Mouse (Mus musculus) layer of hippocampus, adult 18-20 months (tissue): ENCODE results near the gene Sphk1. TPM values are rescaled to one million over a fixed set of nuclear protein-coding genes. Genes with fewer than 3 reads are reported as not detected.

Experiments used
- DNase-seq, 2 experiments: peaks; one replicate each; pipeline ENCODE4 v3.0.0; 2022; ENCODE audit warnings: low spot score in 2 of 2
- total RNA-seq, 2 experiments: library from RNA; stranded (reverse); gene quantifications; 2 replicates each; pipeline ENCODE4 v1.2.3; 2021

Gene Sphk1
- total RNA-seq, 2 experiments from 2014 or later, result 0.84 to 2.3 TPM

DNA sequence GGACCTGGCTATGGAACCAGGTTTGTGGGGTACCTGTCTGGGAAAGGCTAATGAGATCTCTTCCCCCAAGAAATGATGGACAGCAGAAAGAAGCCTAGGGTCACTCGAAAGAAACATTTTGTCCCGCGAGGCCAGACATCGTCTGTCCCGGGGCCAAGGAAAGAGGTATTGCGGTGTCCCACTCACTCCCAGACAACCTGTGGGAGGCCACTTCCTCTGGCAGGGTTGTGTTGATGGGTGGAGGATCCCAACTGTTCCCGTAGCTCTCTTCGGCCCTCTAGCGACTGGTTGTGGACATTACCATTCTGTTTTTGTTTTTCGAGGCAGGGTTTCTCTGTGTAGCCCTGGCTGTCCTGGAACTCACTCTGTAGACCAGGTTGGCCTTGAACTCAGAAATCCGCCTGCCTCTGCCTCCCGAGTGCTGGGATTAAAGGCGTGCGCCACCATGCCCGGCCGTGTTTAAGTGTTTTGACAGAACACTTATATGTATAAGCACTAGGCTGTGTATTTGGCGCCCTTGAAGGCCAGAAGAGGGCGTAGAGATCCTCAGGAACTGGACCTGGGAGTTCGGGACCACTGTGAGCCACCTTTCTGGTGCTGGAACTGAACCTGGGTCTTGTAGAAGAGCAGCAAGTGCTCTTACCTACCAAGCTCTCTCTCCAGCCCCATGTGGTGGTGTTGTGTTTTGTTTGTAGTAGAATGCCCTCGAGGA, 3.6 kb downstream of the Sphk1 start:
- peak; percentile 64 to 78 for DNase-seq

DNA sequence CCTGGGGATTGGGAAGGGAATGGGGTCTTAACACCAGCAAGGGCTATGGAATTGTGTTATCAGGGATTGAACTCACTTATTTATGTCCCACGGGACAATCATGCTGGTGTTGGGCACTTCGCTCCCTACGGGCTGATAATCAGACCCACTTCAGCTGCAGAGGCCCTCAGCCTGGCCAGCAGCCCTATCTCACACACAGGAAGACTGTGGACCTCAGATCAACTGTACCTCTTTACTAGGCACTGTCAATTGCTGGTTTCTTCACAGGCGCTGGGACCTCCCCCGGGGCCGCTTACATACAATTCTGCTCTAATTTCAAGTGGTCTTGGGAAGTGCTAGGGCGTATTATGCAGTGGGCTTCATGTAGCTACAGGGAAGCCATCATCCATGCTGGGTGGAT, 6.0 kb downstream of the Sphk1 start:
- no peak for DNase-seq

GRCm38 (mm10) chr11:116537388-116537787, 6.7 kb downstream of the Sphk1 start:
- DNase-seq, result no peak

DNA sequence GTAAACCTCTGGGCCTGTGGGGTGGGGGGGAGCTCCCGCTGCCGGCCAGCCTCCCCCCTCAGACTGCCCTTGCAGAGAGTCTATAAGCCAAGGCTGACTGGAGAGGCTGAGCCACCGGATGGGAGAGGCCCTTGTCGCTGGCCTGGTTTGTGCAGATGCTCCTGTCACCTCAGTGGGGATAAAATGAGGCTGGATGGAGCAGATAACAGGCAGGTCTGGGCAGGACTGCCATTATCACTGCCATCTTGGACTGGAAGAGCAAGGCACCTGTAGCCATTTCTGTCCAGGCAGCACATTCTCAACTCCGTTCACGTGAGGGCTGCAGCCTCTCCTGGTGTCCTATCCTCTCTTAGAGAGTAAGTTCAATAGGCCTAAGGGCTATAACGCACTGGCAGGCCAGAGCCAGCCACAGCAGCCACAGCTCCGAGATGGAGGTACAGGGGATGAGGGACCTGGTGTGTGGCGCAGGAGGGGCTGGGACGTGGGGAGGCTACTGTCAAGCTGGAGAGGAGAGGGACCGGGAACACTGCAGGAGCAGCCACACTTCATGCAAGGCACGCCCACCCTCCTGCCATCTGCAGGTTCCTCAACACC, 7.5 kb downstream of the Sphk1 start:
- DNase-seq, result no peak

- DNase-seq, result no peak
Measured at GRCm38 (mm10) chr11:116541183-116541582, 10.5 kb downstream of the Sphk1 start.

- DNase-seq, result peak in 1 of 2 experiments; percentile 46
Measured at GRCm38 (mm10) chr11:116543110-116543509, 12.4 kb downstream of the Sphk1 start.

- DNase-seq, result no peak
Measured at GRCm38 (mm10) chr11:116547296-116548060, 16.8 kb downstream of the Sphk1 start.

DNA sequence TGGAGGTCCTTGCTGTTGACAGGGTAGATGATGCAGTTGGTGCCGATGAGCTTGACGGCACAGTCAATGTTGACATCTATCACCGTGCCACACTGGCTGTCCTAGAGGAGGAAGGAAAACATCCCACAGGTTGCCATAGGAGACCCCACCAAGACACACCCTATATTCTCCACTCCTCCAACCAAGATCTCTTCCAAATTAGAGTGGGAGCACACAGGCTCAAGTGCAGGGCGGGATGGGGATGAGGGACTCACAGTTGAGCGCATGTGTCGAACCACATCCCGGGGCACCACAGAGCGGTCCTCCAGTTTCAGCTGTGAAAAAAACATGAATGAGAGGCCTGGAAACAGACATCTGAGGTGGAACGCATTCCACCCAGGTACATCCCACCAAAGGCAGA, 18.1 kb downstream of the Sphk1 start:
- no peak for DNase-seq

DNA sequence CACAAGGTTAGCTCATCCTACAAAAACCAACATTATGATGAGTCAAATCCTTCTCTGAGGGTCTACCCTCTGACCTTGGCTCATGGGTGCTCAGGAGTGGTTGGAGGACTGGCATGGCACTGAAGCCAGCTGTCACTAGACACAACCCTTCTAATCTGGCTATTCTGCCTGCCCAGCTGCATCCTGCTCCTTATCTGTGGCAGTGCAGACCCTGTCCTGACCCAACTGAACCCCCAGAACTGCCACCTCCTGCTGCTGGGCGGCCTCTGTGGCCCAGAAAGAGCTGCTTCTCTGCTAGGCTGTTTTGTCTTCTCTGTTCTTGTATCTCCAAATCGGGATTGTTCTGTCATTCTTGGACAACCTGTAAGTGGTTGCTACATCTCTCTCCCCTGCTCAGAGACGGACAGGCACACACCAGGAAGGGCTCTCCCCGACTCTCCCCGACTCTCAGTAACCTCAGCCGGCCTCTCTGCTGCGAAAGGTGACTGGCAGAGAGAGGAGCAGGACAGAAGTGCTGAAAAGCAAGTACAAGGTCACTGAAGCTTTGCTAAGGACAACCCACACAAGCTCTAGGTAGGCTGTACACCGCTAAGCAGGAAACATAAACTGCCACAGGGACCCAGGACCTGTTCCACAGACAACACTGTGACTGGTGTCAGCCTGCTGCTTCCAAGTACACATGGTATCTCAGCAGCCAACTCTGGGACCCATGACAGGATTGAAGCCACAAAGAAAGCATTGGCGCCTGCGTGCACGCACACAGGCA, 18.7 kb downstream of the Sphk1 start:
- no peak for DNase-seq

- no peak for DNase-seq
Measured at GRCm38 (mm10) chr11:116550748-116551147, 20.0 kb downstream of the Sphk1 start.

DNA sequence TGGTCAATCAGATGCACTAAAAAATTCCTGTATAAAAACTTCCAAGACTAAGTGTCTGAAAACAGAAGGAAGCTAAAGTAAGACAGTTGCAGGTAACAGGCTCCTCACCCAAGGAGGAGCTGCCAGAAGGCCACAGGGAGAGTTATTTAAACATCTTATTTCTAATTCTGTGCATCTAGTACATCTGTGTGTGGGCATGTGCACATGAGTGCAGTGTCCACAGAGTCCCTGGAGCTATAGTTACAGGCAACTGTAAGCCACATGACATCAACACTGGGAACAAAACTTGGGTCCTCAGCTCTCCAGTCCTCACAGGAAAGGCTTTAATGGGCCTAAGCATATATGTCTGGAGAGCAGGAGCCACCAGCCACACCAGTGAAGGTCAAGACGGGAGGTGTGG, 21.5 kb downstream of the Sphk1 start:
- DNase-seq, result no peak

GRCm38 (mm10) chr11:116554171-116554878, 23.6 kb downstream of the Sphk1 start:
- DNase-seq, result peak in 1 of 2 experiments; percentile 59

DNA sequence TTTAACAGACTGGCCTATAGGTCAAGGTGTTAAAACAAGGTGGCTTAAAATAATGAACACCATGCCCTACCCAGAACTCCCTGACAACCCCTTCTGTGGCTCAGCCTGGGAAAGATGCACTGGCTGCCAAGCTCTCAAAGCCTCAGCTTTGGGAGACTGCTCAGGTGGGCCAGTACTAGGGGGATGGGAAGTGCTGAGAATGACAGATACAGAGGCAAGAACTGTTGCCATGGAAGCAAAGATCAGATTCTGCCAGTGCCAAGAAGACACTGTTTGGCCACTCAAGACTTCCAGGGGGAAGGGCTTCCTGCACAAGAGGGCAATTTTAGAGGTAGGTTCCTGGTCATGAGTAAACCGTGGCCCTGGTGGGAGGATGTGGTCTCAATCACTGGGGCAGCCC, 24.8 kb downstream of the Sphk1 start:
- no peak for DNase-seq

GRCm38 (mm10) chr11:116556308-116556707, 25.6 kb downstream of the Sphk1 start:
- no peak for DNase-seq

DNA sequence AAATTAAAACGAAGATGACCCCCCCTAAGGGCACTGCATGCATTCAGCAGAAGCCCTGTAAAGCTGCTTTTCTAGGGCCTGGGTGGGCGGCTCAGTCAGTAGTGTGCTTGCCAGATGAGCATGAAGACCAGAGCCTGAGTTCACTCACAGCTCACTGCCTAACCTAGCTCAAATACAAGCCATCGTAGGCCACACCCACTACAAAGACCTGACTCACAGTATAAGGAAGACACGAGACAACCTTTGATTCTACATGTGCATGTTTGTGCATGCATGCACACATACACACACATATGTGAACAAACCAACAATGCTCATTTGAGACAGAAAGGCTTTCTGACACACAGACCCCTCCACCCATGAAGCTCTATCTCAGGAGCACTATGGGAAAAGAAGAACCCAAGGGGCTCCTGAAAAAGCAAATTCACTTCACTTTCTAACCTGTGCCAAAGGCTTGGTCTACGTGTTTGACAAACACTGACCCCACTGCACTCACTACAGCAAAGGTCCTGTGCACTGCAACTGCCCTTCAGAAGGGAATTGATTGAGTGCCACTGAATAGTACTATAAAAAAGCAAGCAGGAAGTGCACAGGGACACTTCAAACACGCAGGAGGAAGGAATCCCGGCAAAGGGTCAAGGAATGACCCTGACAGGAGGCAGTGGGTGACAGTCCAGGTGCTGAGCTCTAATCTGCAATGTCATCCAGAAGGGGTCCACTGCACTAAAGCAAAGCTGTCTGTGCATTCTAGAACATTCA, 34.7 kb downstream of the Sphk1 start:
- no peak for DNase-seq

DNA sequence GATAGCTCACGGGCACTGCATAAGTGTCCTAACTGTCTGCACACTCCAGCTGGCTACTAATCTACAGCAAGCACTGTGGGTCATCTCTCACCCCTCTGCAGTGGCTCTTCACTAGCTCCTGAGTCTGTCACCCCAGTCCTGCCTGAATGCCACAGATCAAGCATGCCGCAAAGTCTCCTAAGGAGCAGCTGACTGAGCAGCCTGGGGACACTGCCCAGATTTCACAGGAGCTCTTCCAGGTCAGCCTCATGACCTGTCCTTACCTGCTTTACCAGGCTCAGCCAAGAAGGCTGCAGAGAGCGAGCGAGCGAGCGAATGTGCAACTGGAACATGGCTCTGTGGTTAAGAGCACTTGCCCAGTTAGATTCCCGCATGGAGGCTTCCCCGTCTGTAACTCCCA, 36.8 kb downstream of the Sphk1 start:
- DNase-seq, result no peak

- peak in 1 of 2 experiments; percentile 52 for DNase-seq
Measured at GRCm38 (mm10) chr11:116570821-116571220, 40.1 kb downstream of the Sphk1 start.

DNA sequence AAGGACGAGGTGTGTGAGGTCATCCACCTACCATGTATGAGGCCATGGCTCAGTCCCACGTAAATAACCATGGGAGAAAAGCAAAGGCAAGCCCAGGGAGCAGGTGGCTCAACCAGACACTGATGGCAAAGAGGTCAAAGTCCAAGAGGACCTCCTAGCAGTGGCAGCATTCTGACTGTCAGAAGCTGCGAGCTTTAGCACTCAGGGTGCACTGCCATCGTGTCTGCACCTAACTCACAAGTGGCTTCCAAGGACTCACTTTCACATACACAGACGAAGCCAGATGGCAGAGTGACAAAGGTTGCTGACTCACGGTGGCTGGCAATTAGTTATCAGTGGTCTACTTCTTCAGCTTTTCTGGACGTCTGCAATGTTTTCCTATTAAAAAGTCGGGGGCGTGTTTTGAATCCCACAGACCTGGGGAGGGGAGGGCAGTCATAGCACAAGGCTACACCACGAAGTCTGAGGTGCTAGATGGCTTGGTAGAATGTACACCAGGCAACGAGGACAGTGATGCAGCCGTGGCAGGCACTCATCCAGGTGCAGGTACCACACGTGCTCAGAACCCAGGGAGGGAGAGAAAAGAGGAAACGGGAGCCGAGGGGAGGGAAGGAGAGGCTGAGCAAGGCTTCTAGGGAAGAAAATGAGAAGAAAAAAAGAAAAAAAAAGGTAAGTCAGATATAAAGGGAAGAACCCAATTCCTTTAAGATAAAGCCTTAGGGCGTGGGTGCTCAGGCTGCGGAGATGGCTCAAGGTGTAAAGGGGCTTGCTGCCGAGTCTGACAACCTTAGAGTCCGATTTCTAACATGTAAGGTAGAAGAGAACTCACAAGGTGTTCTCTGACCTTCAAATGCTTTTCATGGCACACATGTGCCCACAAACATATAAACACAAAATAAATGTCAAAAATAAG, 41.3 kb downstream of the Sphk1 start:
- DNase-seq, result no peak
